Comparison of ENCODE assay signal across 8 mouse cellular contexts in genomic region chr9:50344868-50345267, GRCm38 (mm10). TPM values are rescaled to one million over a fixed set of nuclear protein-coding genes. Genes with fewer than 3 reads are reported as not detected.
DNase-seq lines count a peak whose midpoint lies in the region; ATAC-seq and TF ChIP-seq lines count a peak whose summit lies in the region.

Rpl10-ps3 (minus strand) TSS chr9:50344968.

- H3K9ac ChIP-seq in hindbrain, embryonic 15.5 days, result no peak within 1 kb of the TSS
- H3K9ac ChIP-seq in liver, embryonic 16.5 days (ENCODE audit: low read depth, low read length), result no peak within 1 kb of the TSS

- H3K36me3 ChIP-seq in hindbrain, embryonic 15.5 days, result no peaks in the 10 kb centered on the region
- H3K36me3 ChIP-seq in liver, embryonic 16.5 days (ENCODE audit: control insufficient read depth, insufficient read depth), result no peaks in the 10 kb centered on the region

- H3K4me3 ChIP-seq in cerebellum, adult 2 months (replicated peaks; ENCODE audit: insufficient read depth, low read depth, low read length), result no peak within 1 kb of the TSS
- H3K4me3 ChIP-seq in hindbrain, embryonic 15.5 days, result no peak within 1 kb of the TSS
- no peak within 1 kb of the TSS for H3K4me3 ChIP-seq in liver, embryonic 16.5 days (ENCODE audit: low read depth, low read length)

- H3K27me3 ChIP-seq in cerebellum, adult 2 months (ENCODE audit: control insufficient read depth, insufficient read depth, low read length), result no peaks in the 10 kb centered on the region
- H3K27me3 ChIP-seq in hindbrain, embryonic 15.5 days, result no peaks in the 10 kb centered on the region
- H3K27me3 ChIP-seq in liver, embryonic 16.5 days (ENCODE audit: control insufficient read depth, insufficient read depth, low read depth, low read length), result no peaks in the 10 kb centered on the region

- TF ChIP-seq POLR2A in cerebellum, adult 2 months (IDR thresholded peaks at IDR 0.05; ENCODE audit: borderline replicate concordance, insufficient read depth, low read length), result no peak

- no peak within 1 kb of the TSS for H3K27ac ChIP-seq in cerebellum, adult 2 months (ENCODE audit: insufficient read depth, low read length)
- H3K27ac ChIP-seq in hindbrain, embryonic 15.5 days (replicated peaks), result no peak within 1 kb of the TSS
- no peak within 1 kb of the TSS for H3K27ac ChIP-seq in liver, embryonic 16.5 days (ENCODE audit: low read length)

- no peak for ATAC-seq in hindbrain, embryonic 15.5 days (ENCODE audit: low FRiP score, low read depth)
- no peak for ATAC-seq in liver, embryonic 16.5 days (ENCODE audit: low read depth)

- 97% methylated on average over 11 of the region's 13 CpGs for WGBS in cerebellum, adult 2 months
- 96% methylated on average over 11 of the region's 13 CpGs for WGBS in hindbrain, embryonic 15.5 days
- WGBS in liver, embryonic 16.5 days (ENCODE audit: insufficient replicate concordance), result 83% methylated on average over 10 of the region's 13 CpGs

- H3K4me2 ChIP-seq in hindbrain, embryonic 15.5 days, result no peak within 1 kb of the TSS
- no peak within 1 kb of the TSS for H3K4me2 ChIP-seq in liver, embryonic 16.5 days (ENCODE audit: low read depth, low read length)

- no peak for TF ChIP-seq CTCF in cerebellum, adult 2 months (IDR thresholded peaks at IDR 0.05; ENCODE audit: borderline replicate concordance, insufficient read depth, low read depth, low read length)

- H3K9me3 ChIP-seq in hindbrain, embryonic 15.5 days, result no peaks in the 10 kb centered on the region
- H3K9me3 ChIP-seq in liver, embryonic 16.5 days (replicated peaks; ENCODE audit: control insufficient read depth, low read length), result no peaks in the 10 kb centered on the region

- no peak for DNase-seq in cerebellum, adult 2 months
- no peak for DNase-seq in cerebellum, adult 9-10 months
- no peak for DNase-seq in adrenal gland, adult 2 months
- no peak for DNase-seq in gastrocnemius, adult 18-20 months (ENCODE audit: low spot score)
- no peak for DNase-seq in cerebellum, adult 11 months
- no peak for DNase-seq in ovary, postnatal 10 days (ENCODE audit: low spot score)

- H3K4me1 ChIP-seq in cerebellum, adult 2 months (ENCODE audit: control insufficient read depth, insufficient read depth, low read length), result peaks cover 5% of the 10 kb centered on the region
- H3K4me1 ChIP-seq in hindbrain, embryonic 15.5 days (replicated peaks), result 0 out of 2 replicates have a peak, but pooled peaks cover 5% of the 10 kb centered on the region
- no peaks in the 10 kb centered on the region for H3K4me1 ChIP-seq in liver, embryonic 16.5 days (ENCODE audit: control insufficient read depth, low read depth, low read length)

RNA-seq across cellular contexts. Expression of gene Rpl10-ps3, which starts in this region (rescaled TPM):
- 39.5 and 45.7 TPM in 2 replicates for polyA plus RNA-seq in cerebellum, adult 2 months (2012; rRNA removed)
- total RNA-seq in adrenal gland, adult 2 months (2021), result 1,000 to 10,000 TPM; 1,087 to 1,247 TPM
- 7.3 and 8.1 TPM in 2 replicates for polyA plus RNA-seq in adrenal gland, adult 2 months (2012; rRNA removed)
- 100 to 1,000 TPM; 524 TPM for total RNA-seq in gastrocnemius, adult 18-20 months (2021)
- 121 and 140 TPM in 2 replicates for polyA plus RNA-seq in hindbrain, embryonic 15.5 days (2015; fragmentation: Nextera tagmentation; extraction: Ambion mirVana)
- polyA plus RNA-seq in liver, embryonic 16.5 days (2015; fragmentation: Nextera tagmentation; extraction: Ambion mirVana), result 229 and 259 TPM in 2 replicates
